Mouse (Mus musculus): ENCODE results near the gene Abcd4.
A peak's percentile ranks its signal among the peaks of the same experiment; 100 is the strongest.

Gene Abcd4

DNA sequence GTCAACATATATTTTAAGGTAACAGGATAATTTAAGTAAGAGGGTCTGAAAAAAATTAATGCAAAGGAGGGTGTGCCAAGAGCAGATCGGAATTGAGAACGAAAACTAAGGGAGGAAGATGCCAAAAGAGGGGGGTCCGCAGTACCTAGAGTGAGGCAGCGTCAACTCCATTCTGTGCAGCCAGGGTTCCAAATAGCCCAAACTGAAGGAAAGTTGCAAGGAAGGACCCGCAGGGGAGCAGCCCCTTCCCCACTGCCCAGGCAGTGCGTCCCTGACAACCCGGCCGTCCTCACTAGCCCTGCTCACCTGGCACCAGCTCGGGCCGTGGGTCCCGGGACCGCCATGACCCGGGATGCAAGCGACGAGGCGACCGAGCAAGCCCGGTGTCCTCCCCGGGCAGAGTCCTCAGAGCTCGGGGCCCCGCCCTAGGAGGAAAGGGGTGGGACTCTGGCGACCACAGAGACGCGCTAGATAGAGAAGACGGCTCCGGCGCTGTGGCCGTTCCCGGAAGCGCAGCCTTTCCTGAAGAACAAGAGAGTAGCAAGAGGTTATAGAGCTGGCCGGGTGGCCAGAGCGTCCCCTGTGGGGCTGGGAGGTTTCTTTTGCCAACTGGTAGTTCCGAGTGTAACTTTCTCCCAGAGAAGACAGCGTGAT is at the start of gene Abcd4:
Abcd4 (minus strand) TSS at position 437 of the 654 bp plus-strand sequence.
- peak; percentile 96 for DNase-seq

DNA sequence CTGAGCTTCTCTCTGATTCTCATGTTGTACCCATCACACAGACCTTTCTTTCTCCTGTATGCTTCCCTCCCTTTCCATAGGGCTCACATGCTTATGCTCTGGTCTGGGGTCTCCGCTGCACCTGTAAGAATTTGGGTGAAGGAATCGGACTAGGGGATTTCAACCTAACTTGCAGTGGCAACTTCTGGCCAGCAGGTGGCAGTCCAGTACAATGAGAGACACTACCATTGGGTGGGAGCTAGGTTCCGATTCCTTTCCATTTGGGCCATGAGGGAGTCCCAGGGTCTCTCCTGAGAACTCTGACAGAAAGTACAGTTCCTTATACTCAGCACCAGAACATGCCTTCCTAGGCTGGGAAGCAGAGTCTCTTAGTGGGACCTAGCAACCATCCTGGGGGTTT is 36.7 kb upstream of the Abcd4 start:
- peak; percentile 76 for DNase-seq

DNA sequence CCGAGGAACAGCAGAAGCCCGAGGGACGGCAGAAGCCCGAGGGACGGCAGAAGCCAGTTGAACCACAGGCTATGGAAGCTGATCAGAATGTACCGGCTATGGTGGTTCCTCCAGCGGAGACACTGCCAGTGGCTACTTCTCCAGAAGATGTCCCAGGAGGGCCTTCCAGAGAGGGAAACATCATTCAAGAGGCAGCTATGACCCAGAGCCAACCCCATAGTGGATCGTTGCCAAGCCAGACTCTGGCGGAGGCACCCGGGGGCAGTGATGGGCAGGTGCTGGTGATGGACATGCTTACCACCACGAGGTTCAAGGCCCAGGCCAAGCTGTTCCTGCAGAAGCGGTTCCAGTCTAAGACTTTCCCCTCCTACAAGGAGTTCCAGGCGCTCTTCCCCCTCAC is 33.0 kb upstream of the Abcd4 start:
- DNase-seq, result no peak

DNA sequence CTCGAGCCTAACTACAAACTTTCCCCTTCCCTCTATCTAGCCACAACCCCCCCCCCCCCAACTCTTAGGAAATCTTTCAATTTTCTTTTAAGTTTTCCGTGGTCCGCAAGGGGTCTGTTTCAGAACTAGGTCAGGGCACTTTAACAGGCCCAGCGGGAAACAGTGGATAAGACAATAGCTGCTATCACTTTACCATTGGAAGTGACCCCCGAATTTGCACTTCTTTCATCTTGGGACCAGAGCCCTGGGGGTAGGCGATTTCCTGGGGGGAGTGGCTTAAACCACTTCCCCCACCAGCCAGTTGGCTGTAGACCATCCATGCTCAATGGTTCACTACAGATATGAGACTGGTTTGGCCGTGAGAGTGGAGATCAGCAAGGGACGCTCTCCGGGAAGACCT is 23.4 kb upstream of the Abcd4 start, which contains the start of gene Vrtn:
Vrtn (plus strand) TSS at position 366 of the 400 bp plus-strand sequence.
- DNase-seq, result no peak

DNA sequence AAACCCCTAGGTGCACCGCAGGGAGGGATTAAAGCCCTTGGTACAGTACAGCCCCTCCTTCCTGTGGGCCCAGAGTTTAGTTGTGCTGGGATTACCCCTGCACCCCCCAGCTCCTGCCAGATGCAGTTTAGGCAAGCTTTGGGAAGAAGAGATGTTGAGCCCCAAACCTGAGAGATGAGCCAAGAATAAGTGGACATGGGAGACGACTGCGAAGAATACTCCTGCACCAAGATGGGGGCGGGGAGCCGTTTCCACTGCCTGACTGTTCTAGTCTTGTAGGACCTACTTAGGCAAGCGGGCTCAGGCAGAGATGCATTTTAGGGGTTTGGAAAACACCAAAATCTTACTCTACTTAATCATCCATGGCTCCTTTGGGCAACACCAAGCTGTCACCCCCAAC is 23.0 kb upstream of the Abcd4 start:
- no peak for DNase-seq

DNA sequence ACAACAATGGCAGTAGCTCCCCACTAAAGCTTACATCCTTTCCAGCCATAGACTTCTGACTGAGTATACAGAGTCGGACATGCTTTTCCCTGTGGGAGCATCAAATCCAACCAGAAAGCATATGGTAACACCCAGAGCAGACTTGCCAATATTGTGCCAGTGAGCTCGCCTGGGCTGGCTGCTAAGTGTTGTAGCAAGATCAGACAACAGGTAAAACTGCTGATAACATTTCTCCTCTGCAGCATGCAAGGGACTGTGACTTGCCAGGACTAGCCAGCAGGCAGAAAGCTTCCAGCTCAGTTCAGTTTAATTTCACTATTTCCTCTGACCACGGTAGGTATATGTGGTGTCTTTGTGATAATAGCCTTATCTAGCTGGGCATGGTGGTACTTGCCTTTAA is 14.7 kb upstream of the Abcd4 start:
- DNase-seq, result no peak

DNA sequence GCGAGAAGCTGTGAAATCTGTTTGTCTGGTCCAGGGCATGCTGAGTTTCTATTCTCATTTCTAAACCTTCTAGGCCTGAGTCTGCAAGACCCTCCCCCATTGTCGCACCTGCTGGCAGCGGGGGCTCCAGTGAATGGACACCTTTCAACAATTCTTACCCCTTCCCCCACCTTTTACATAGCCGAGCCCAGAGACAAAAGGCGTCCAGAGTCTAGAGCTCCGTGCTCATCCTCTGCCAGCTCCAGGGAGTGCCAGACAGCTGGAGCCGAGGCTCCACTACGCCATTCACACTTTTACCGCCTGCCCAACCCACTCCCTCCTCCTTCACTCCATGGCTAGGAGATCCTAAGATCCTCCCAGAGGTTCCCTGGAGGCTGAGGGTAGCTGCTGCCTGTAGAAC is 7.9 kb upstream of the Abcd4 start:
- DNase-seq, result no peak

DNA sequence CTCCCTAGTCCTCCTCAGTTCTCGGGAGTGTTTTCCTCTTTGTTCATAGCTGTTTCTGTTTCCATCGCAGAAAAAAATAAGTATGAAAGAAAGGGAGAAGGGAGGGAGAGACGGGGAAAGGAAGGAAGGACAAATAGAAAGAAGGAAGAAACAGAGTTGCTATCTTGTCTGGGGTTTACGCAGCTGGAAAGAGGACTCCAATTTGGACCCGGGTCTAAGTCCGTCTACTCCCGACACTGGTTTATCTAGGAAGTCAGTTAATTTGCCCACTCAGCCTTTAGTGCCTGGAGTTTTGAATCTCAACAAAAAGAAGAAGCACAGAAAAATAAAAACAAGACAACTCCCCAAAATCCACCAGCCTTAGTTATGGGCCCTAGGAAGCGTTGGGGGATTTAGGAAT is 7.4 kb upstream of the Abcd4 start:
- no peak for DNase-seq

DNA sequence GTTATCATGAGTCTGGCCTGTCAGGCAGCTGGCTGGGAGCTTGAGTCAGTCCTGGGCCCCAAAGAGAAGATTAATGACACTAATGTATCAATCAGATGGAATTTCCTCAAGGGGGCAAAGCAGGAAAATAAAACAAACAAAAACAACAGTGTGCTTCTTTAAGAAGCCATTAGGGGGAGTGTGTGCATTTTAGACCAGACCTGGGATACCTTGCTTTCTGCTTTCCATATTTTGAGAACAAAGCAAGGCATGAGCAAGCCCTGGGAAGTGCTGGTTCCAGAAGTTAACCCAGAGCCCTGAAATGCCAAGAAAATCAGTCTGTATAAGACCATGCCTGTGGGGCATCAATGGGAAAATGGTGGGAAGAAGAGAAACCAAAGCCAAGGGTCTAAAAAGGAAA is 3.8 kb upstream of the Abcd4 start:
- DNase-seq, result no peak

DNA sequence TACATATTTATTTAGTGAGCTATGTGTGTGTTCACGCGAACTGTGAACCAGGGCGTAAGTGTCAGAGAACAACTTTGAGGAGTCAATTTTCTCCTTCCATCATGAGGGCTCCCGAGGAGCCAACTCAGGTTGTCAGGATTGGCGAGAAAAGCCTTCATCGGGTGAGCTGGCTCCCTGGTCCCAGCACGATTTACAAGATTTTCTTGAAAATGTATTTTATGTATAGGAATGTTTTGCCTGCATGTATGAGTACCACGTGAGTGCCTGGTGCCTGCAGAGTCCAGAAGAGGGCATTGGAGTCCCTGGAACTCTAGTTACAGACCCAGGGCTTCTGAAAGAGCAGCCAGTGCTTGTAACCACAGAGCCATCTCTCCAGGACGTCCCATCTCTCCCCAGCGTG is 450 bp upstream of the Abcd4 start:
- DNase-seq, result peak; percentile 34

DNA sequence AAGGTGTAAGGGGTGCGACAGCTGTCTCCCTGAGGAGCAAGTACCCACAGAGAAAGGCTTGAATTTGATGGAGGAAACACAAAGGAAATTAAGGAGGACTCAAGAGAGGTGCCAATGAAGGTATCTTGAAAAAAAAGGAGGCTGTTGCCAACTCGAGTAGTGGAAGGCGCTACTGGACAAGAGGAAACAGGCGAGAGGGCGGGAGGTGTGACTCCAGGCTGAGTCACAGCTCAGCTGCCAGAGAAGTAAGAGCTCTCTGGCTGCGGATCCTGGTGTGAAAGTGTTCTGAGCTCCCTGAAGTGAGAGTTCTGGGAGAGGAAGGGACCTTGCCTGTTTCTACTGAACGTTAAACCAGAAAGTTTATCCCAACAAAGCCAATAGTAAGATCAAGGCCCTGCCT is 2.7 kb downstream of the Abcd4 start:
- DNase-seq, result no peak

DNA sequence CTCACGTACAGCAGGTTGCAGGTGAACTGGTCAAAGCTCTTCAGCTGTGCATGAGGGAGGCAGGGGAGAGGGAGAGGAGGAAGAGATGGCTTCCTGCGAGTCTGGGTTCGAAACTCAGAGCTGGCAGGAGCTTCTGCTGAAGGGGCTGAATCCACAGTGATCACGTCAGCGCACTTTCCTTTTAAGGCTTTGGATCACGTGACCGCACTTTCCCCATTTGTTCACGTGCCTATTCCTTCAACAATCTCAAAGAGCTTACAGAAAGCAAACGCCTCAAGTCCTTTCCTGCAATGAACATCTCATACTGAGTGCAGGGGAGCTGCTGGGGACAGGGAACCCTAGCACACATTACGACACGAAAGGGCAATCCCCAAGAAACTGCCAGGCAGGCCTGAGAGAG is 3.2 kb downstream of the Abcd4 start:
- no peak for DNase-seq

DNA sequence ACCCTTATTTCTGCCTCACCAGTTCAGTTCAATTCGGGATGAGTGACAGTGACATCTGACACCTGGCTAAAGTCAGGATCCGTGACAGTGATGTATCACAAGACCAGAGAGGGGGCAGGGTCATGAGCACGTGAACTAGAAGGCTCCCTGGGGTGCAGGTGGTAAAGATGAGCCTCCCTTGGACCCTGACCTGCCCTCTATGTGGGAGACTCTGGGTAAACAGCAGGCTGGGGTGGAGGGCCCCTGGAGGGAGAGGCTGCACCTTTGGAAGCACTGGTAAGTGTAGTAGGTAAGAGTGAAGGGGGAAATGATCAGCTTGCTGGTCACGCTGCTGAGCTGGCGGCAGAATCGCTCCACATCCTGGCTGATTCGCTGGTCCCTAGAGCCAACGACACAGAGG is 4.7 kb downstream of the Abcd4 start:
- DNase-seq, result peak; percentile 67

DNA sequence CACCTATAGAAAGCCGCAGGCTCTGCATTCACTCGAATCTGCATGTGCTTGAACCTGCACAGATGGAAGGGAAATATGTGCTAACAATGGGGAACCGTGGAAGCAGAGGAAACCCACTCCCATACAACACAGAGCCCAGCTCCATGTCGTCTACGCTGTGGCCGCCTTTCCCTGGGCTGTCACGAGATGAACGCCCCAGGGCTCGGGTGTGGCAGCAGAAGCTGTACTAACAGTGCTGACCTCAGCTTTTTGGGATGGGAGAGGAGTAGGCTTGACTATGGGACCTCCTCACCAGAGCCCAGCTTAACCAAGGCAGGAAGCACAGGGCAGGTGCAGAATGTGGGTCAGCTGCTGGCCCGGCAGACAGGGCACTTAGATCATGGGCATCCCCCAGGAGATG is 5.5 kb downstream of the Abcd4 start:
- DNase-seq, result no peak

DNA sequence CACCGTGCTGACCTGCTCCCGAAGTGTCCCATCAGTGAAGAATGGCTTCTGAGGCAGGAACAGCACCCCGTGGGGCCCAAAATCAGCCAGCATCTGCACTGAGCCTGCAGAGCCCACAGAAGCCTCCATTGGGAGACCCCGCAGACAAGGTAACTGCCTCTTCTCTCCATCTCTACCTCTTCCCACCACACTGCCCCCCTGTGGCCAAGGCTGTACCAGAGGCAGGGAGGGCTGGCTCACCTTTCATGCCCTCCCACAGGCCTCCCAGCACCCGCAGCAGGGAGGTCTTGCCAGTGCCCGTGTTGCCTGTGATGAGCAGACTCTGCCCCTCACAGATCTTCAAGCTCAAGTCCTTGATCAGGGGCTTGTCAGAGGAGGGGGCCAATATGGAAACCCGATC is 11.4 kb downstream of the Abcd4 start:
- DNase-seq, result peak; percentile 43

DNA sequence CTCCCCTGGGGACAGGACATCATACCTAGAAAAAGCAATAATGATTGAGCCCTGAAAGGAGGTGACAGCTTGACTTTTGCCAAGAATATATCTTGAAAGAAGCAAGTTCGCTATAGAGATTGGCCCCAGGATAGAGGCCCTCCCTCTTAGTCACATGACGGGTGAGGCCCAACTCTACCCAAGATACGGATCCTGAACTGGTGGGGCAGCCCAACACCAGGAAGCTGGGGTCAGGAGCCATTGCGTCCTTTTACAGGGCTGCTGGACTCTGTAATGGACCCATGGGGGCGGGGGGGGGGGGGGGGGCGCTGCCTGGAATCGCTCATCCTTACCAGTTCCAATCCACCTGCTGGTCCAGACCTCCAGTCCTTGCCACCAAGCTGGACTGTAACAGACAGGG is 13.2 kb downstream of the Abcd4 start:
- DNase-seq, result no peak

DNA sequence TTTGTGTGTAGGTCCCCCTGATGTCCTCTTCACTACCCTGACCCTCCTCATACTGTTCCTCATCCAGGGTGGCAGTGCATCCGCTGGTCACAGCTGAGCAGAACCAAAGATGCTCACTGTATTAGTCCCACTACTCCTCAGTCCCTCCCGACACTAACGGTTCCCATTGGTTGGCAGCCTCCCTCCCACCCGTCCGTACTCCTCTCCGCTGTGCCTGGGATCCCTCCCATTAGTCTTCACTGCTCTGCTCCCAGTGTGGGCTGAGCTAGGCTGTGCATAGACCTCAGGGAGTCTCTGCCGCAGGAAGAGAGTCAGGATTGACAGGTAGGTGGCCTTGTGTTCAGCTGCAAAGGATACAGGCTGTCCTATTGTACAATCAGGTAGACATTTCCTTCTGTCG is 18.9 kb downstream of the Abcd4 start:
- no peak for DNase-seq

DNA sequence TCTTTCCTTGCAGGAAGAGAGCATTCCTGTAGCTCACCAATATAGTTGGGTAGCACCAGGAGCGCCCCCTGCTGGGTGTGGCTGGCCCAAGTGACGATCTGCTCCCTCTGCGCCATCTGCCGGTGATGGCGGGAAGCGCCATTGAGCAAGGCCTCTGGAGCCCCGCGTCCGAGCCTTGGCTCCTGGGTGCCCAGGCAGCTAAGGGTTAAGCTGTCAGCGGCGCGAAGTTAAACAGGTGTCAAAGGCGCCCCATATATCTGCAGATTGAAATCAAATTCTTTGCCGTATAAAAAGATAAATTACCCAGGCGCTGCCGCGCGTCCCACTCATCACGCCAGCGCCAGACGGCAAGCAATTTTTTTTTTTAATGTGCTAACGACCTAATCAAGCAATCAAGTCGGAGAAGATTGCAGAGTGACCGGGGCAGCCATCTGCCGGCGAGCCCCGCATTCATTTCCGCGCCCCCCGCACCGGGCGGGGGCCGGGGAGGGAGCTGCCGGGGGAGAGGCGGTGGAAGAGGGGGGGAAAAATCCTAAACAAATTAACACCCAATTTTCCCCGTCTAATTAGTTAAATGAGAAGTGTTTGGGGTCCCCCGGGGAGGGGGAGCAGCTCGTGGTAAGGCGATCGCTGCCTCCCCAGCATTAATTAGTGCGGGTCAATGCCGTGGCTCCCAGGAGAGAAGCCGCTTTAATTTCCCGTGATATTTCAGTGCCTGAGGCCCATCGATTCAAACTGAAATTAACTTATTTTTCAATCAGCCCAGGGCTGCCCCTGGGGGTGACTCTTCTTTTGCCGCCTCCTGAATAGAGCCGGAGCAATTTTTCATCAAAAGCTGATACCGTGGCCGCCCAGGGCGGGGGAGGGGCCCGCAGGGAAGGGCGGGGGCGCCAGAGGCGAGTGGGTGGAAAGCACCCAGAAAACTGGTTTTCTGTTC is 27.1 kb downstream of the Abcd4 start:
- peak; percentile 97 for DNase-seq

DNA sequence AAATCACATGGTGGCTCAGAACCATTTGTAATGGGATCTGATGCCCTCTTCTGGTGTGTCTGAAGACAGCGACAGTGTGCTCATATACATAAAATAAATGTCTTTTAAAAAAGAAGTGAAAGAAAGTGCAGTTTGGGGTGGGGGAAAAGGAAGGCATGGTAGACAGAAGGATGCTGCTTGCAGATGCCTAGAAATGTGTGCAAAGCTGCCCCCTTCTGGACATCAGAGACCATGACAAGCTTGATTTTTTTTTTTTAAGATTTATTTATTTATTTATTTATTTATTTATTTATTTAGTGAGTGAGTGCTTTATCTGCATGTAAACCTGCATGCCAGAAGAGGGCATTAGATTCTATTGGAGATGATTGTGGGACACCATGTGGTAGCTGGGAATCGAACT is 35.9 kb downstream of the Abcd4 start:
- DNase-seq, result no peak

DNA sequence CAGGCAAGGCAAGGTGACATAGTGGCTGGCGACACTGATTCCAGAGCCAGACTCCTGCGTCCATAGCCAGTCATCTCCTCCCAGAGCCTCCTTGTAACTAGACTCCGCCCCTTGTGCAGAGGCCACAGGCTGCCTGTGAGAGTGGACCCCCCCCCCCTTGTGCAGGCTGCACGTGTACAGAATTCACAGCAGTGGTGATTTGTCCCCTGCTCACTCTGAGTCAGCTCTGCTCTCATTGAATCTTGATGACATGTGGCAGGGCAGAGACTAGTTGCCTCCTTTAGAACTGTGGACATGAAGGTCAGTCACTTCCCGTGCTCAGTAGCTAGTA is 38.8 kb downstream of the Abcd4 start:
- DNase-seq, result no peak

DNA sequence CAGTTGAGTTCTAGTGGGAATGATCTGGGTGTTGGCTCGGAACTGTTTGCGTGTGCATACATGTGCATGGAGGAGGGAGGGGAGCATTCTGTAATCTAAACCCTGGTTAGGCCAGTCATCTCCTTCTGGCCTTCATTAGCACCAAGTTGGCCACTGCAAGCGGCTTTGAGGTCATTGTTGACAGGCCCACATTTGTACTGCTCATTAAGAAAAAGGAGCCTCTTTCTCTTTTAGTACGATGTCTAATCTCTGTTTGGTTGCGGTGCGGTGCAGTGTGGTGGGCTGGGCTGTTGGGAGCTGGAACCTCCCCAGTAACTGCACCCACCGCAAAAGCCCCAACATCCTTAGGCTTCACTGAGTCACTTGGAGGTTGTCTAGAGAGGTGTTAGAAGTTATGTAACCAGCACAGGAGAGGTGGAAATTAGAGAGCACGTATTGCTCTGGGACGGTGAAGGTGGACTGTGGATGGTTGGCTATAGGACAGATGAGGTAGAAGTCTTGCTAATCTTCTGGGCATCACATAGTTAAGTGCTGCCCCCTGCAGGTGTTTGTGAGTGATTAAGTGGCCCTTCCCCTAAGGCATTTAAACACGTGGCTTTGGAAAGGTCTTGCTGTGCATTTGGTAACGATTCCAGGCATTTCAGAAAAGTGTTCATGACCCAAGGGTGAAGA is 39.3 kb downstream of the Abcd4 start:
- no peak for DNase-seq

DNA sequence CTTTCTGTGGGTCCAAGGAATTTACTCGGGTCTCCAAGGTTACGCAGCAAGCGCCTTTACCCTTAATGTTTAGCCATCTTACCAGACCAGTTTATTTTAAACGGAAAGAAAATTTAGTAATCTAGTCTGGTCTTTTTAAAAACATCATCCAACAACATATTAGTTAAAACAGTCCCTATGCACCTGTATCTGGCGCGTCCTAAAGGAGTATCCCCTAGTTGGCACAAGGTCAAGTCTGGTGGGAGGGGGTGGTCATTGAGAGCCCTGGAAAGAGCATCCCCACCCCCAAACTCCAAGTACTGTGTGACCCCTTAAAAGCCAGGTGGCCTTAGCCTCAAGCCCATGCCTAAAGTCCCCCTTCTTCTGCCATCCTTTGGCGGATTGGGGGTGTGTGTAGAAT is 44.1 kb downstream of the Abcd4 start:
- no peak for DNase-seq

DNA sequence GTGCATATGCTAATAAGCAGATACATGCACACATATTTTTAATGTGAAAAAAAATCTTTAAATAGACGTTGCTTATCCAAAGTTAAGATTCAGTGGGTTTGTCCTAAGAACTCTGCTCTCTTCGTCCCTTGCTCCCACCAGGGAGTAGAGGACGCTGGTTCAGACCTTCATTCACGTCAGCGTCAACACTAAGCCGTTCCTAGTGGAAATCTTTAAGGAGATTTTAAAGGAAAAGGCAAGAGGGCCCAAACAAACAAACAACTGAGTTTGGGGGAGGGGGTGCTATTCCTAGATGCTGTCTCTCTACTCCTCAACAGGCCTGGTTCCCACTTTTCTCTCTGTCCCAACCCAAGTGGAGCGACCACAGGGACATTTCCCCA is 44.9 kb downstream of the Abcd4 start:
- DNase-seq, result no peak

Measured in kidney, postnatal 10 days (tissue).